Mouse (Mus musculus): ENCODE measurements around the gene Tecta.

DNA sequence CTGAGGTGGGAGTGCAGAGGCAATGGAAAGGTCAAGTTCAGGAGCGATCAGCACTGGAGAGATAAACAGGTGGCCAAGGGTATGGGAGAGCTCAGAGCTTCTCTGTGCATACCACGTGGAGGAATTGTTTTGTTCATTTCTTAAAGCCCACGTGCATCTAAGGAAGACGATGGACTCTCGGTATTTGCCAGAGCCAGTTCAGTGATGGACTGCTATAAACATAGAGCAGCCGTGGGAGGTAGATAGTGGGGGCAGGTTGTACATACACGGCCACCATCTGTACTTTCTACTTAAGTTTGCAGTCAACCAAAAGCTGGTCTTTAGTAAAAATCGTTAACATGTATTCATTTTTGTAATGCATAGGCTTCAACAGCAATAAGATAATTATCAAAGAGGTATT lies 42.4 kb upstream of the Tecta start:
- TF ChIP-seq CTCF (IDR thresholded peaks at IDR 0.05; ENCODE audit: low read depth, low read length) (no peak), POLR2A (IDR thresholded peaks at IDR 0.05; ENCODE audit: insufficient read depth, low read length) (no peak)
